Mouse (Mus musculus): ENCODE data around the gene Pum2.
A peak's percentile ranks its signal among the peaks of the same experiment; 100 is the strongest.
"Not testable (repeated sequence)": the region's sequence is repeated elsewhere in the genome, so short reads cannot be mapped to it uniquely, and the experiment has no call there.

Pum2 gene

DNA sequence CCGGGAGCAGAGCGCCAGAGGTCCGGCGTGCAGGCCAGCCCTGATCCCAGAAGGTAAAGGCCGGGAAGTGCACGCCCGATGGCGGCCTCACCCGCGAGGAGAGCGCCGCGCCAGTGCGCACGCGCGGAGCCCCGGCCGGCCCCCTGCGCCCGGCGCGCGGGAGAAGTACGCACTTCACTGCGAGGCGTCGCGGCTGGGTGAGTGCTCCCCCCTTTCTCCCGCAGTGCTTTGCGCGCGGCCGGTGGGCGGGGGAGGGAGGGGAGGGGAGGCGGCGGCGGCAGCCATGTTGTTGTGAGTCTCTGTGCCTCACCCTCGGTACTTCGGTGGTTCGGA lies at the start of gene Pum2:
Gene Pum2, plus strand, starts transcription at position 161 of the 333 bp plus-strand sequence.
- peak; percentile 91 for DNase-seq (ENCODE audit: low read depth, low spot score)

DNA sequence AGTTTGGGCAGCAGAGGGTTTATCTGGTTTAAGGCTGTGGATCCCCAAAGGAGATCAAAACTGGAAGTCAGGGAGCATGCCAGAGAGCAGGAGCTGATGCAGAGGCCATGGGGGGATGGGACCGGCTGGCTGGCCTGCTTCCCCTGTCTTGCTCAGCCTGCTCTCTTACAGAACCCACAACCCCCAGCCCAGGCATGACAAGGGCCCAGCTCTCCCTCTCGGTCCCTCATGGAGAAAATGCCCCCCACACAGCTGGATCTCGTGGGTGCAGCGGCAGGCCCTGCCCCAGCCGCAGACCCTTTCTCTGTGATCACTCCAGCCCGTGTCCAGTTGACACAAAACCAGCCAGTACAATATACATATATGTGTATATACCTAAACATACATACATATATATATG lies 44.4 kb upstream of the Pum2 start:
- no peak for DNase-seq (ENCODE audit: low read depth, low spot score)

- DNase-seq (ENCODE audit: low read depth, low spot score): no peak
Observed at GRCm38 (mm10) chr12:8631691-8632090, 42.2 kb upstream of the Pum2 start.

GRCm38 (mm10) chr12:8632737-8633365 lies 41.1 kb upstream of the Pum2 start:
- no peak for DNase-seq (ENCODE audit: low read depth, low spot score)

- no peak for DNase-seq (ENCODE audit: low read depth, low spot score)
Observed at GRCm38 (mm10) chr12:8634306-8634705, 39.6 kb upstream of the Pum2 start.

DNA sequence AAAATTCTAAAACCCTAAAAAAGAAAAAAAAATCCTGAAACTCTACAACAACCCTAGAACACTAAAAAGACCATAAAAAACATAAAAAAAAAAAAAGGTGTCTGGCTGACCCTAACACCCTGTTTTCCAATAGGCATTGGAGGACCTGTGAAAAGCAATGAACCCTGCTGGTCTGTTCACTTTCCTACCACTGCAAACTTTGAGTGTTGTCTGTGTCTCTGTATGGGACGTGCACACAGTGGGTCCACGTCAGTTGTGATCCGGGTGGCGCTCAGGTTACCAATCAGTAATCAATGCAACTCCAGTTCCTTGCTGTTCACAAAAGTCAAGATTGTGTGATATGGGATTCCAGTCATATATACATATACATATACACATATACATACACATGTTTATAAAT lies 38.4 kb upstream of the Pum2 start:
- no peak for DNase-seq (ENCODE audit: low read depth, low spot score)

DNA sequence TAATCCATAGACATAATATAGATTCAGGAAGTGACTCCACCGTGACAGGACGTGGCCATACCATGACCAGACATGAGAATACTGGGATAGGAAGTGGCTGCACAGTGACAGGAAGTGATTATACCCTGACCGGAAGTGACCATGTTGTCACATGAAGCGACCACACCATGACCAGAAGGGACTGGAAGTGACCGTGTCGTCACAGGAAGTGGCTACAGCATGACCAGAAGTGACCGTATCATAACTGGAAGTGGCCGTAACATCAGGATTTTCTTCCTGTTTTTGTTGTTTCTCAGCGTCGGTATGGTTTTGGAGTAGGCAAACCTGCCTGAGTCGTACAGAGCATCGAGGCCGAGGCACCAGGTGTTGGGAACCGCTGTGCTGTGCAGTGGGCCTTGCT lies 37.0 kb upstream of the Pum2 start:
- no peak for DNase-seq (ENCODE audit: low read depth, low spot score)

DNA sequence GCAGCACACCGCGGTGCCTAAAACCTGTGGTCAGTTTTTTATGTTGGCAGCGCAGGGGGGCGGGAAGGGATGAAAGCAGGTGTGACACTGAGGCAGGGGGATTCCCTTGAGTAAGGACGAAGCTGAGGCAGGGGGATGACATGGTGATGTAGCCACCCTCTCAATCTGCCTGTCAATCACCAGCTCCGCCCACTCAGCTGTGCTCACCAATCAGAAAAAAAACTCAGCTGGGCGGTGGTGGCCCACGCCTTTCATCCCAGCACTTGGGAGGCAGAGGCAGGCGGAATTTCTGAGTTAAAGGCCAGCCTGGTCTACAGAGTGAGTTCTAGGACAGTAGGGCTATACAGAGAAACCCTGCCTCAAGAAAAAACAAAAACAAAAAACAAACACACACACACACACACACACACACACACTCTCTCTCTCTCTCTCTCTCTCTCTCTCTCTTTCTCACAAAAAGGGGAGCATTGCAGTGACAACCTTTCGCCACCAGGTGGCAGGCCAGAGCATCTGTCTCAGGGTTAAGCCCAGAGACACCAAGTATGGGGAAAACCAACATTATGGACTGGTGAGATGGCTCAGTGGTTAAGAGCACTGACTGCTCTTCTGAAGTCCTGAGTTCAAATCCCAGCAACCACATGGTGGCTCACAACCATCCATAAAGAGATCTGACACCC lies 35.4 kb upstream of the Pum2 start:
- DNase-seq (ENCODE audit: low read depth, low spot score): peak; percentile 71

GRCm38 (mm10) chr12:8640186-8640585 lies 33.7 kb upstream of the Pum2 start:
- not testable (repeated sequence) for DNase-seq (ENCODE audit: low read depth, low spot score)

DNA sequence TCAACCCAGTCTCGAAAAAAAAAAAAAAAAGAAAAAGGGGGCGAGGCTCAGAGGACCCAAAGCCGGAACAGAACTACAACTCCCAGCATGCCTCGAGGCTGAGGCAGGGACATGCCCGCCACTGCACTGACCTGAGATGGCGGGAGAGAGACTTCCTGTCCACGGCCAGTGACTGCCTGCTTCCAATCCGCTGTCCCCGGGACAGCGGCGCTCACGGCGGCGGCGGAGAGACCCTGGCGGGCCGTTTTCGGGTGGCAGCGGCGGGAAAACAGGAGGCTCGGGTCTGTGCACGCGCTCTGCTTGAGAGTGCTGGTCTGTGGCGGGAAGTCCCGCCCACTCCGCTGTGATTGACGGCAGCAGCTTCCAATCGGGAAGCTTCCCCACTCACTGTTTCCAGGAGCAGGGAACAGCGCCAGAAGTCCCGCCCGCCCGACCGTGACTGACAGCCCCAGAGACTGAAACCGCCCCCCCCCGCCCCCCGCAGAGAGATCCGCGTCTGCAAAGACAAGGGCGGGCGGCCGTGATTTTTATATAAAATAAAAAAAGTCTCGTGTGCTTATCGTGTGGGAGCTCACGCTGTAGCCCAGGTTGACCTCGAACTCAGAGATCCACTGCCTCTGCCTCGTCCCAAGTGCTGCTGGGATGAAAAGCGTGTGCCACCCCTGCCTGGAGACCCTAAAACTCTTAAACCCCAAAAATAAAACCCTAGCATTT lies 33.1 kb upstream of the Pum2 start:
- peak; percentile 90 for DNase-seq (ENCODE audit: low read depth, low spot score)

DNA sequence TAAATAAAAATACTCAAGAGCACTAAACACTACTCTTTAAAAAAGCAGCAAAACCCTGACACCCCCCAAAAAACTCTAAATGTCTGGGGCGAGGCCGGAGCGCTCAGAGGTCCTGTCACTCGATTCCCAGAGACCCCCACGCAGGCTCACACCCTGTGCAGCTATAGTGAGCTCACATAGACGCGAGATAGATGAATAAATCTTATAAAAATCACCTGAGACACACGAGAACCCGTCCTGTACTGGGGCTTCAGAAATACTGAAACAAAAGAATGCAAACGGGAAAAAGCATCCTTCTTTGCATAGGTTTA lies 32.6 kb upstream of the Pum2 start:
- DNase-seq (ENCODE audit: low read depth, low spot score): no peak

DNA sequence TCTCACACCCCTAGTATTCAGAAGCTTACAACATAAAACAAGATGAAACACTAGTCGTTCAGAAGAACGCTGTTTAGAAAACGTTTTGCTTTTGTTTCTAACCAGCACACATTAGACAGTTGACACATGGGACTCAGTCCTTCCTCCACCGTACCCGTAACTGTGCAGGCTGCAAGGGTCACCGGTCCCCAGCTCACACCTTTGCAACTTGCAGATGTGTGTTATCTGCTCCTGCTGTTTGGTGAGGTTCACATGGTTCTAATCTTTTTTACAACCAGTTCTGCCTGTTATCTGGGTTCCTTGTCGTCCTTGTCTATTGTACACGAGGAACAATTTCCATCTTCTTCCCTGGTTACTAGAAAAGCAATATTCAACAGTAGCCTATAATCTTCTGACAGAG lies 25.7 kb upstream of the Pum2 start:
- not testable (repeated sequence) for DNase-seq (ENCODE audit: low read depth, low spot score)

DNA sequence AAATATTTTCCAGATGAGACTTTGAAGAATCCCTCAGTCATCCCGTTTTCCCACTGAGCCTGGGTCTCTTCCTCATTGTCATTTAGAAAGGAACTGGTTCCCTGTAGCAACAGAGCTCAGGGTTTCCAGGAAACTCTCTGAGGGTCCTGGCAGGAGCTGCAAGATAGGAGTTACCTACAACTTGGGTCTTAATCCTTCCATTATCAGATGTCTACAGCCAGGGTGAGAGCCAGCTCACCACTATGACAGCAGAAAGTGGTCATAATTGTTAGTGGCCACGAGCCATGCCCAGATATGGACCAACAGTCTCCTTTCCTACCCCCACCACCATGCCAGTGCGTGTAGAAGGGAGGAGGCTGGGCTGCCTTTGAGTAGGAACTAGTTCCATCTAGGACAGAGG lies 23.9 kb upstream of the Pum2 start:
- not testable (repeated sequence) for DNase-seq (ENCODE audit: low read depth, low spot score)

DNA sequence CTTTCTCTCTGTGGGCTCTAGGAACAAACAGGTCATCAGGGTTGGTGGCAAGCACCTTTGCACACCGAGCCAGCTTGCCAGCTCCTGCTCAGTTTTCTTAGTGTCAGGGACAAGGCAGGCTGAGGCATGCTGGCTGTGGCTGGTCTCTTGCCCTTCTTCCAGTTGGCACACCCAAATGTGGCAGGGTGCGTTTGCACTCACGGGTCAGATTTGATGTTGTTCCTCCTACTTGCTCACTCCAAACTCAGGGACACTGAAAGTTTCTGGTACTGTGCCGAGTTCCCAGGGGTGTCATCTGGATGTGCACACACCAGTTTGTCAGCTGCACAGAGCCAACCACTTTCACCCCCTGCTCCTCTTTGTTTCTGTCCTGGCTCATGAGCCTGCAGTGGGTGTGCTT lies 17.3 kb upstream of the Pum2 start:
- DNase-seq (ENCODE audit: low read depth, low spot score): no peak

GRCm38 (mm10) chr12:8657116-8657515 lies 16.8 kb upstream of the Pum2 start:
- DNase-seq (ENCODE audit: low read depth, low spot score): no peak

GRCm38 (mm10) chr12:8657629-8658366 lies 16.1 kb upstream of the Pum2 start:
- DNase-seq (ENCODE audit: low read depth, low spot score): no peak

- no peak for DNase-seq (ENCODE audit: low read depth, low spot score)
Observed at GRCm38 (mm10) chr12:8659406-8660279, 14.3 kb upstream of the Pum2 start.

- DNase-seq (ENCODE audit: low read depth, low spot score): no peak
Observed at GRCm38 (mm10) chr12:8661747-8662146, 12.2 kb upstream of the Pum2 start.

DNA sequence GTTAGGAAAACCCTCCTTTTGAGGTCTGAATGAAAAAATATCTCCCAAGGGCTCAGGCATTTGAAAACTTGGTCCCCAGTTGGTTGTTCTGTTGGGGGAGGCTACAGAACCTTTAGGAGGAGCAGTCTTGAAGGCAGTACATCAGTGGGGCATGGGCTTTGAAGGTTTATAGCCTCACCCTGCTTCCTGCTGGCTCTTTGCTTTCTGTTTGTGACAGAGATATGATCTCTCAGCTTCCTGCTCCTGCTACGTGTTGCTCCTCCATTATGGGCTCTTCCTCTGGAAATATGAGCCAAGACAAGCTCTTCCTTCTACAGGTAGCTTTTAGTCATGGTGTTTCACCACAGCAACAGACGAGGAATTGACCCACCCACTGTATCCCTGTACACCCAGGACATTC lies 11.8 kb upstream of the Pum2 start:
- no peak for DNase-seq (ENCODE audit: low read depth, low spot score)

- DNase-seq (ENCODE audit: low read depth, low spot score): no peak
Observed at GRCm38 (mm10) chr12:8662721-8663120, 11.2 kb upstream of the Pum2 start.

DNA sequence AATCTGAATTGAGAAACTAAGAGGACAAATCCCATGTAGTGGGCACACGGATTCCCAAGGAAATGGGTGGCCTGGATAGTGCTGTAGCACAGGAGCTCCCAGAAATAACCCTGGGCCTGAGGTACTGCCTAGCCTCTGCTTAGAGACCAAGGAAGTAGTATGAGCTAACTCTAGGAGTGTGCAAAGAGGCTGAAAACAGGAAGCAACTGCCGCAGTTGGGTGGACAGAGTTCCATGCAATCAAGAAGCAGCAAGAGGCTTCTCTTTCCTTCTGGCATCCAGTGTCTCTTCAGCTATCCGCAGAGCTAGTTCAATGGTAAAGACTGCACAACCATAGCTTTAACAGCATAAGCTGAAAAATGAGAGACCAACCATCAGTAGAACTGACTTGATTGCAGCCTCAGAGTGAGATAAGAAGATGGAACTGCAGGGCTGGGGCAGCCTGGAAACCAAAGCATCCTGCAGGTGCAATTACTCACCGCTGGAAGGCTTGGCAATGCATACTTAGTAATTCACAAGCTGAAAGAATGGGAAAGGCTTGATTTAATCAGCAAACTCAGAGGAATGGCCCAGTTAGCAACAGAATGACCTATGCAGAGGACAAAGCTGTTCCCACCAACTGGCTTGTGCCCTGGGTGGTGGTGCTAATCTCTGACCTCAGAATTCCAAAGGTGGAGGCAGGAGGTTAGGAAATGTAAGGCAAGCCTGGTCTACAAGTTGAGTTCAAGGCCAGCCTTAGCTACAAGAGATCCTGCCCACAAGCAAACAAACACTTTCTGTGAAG lies 6.3 kb upstream of the Pum2 start:
- no peak for DNase-seq (ENCODE audit: low read depth, low spot score)

Data from retina, postnatal 7 days (tissue).